Mouse (Mus musculus): ENCODE data around the gene Ubqln5. TPM values are rescaled to one million over a fixed set of nuclear protein-coding genes. Genes with fewer than 3 reads are reported as not detected.

The Ubqln5 gene
- polyA plus RNA-seq, 1 experiment from 2014 or later, result not detected

DNA sequence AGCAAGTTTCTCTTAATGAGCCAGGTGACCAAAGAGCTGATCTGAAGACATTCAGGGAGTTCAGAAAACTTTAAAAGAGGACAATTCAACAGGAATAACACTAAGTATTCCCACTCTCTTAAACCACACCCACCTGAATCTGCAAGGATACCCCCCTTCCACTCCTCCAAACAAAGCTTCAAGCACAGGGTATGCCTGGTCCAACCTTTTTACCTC is 25.0 kb downstream of the Ubqln5 start, which contains the start of gene Olfr646:
Gene Olfr646 (plus strand): TSS at position 117 of the 216 bp plus-strand sequence.
- H3K9me3 ChIP-seq (ENCODE audit: control insufficient read depth, low read length), result no peaks in the 10 kb centered on the region
- H3K27me3 ChIP-seq (ENCODE audit: control insufficient read depth, insufficient read depth, low read length), result no peaks in the 10 kb centered on the region
- no peak within 1 kb of the TSS for H3K9ac ChIP-seq (ENCODE audit: low read depth, low read length)
- H3K36me3 ChIP-seq (ENCODE audit: control insufficient read depth, insufficient read depth, low read length), result no peaks in the 10 kb centered on the region
- H3K27ac ChIP-seq (ENCODE audit: low read depth, low read length), result no peak within 1 kb of the TSS
- ATAC-seq (ENCODE audit: low FRiP score, low TSS enrichment), result no peak
- H3K4me3 ChIP-seq (ENCODE audit: low read length), result no peak within 1 kb of the TSS
- H3K4me1 ChIP-seq (ENCODE audit: control insufficient read depth, insufficient read depth, low read length), result no peaks in the 10 kb centered on the region
- H3K4me2 ChIP-seq (replicated peaks; ENCODE audit: low read depth, low read length), result no peak within 1 kb of the TSS

DNA sequence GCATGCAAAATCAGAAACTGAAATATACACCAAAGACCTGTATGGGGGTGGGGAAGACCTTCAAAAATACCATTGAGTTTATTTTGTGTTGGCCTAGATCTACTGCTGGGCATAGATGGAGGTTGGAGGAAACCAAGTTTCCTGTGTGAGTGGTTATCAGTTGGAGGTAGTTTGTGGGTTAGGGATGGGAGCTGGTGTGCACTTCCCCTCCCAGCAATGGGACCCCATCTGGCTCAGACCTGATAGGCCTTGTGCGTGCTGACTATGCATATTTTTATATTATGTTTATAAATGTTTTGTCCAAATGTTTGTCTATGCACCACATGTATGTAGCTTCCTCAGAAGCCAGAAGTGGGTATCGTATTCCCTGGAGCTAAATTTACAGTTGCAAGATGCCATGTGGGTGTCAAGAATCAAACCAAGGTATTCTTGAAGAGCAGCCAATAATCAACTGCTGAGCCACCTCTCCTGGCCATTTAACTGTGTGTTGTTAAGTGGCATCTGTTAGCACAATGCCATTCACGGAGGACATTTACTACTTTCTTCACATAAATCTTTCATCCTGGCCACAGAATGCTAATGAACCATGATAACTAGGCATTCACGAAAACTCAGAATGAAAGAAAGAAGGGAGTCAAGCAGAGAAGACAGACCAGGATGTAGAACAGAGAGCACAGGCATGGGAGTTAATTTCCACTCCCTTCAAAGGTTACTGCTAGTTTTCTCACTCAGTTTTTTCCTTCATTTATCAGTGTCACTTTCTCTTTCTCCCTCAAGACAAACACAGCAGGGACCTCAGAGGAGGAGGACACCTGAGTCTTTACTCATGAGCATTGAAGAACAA is 25.5 kb downstream of the Ubqln5 start:
- H3K4me2 ChIP-seq (replicated peaks; ENCODE audit: low read depth, low read length), result no peak overlapping the region

DNA sequence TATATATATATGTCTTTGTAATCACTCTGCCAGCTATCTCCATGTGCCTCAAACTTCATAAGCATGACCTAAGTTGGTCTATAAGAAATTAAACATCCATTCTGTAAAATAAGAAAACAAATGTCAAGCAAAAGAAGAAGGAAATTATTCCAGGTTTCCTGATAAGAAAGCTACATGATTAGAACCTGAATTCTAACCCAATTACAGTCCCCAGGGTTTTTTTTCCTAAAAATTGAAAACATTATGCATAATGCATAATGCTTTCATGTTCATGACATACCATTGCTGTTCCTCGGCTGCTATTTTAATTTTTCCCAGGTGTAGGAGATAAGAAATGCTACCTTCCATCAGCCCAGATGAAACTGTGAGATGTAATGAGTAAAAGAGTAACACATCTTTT is 44.3 kb downstream of the Ubqln5 start, which contains the start of gene Olfr645:
Gene Olfr645 (minus strand): TSS at position 101 of the 400 bp plus-strand sequence.
- Histone ChIP-seq H3K4me3 (ENCODE audit: low read length) (no peak within 1 kb of the TSS), H3K4me1 (ENCODE audit: control insufficient read depth, insufficient read depth, low read length) (no peaks in the 10 kb centered on the region), H3K36me3 (ENCODE audit: control insufficient read depth, insufficient read depth, low read length) (no peaks in the 10 kb centered on the region), H3K27me3 (ENCODE audit: control insufficient read depth, insufficient read depth, low read length) (no peaks in the 10 kb centered on the region), H3K27ac (ENCODE audit: low read depth, low read length) (no peak within 1 kb of the TSS), H3K9me3 (ENCODE audit: control insufficient read depth, low read length) (no peaks in the 10 kb centered on the region), H3K9ac (ENCODE audit: low read depth, low read length) (no peak within 1 kb of the TSS), H3K4me2 (replicated peaks; ENCODE audit: low read depth, low read length) (no peak within 1 kb of the TSS)
- no peak for ATAC-seq (ENCODE audit: low FRiP score, low TSS enrichment)
- 74% methylated on average over 1 of the region's 1 CpGs for WGBS

More for the DNA sequence above, 25.5 kb downstream of the Ubqln5 start:
- ATAC-seq (ENCODE audit: low FRiP score, low TSS enrichment), result no peak
- Histone ChIP-seq H3K27ac (ENCODE audit: low read depth, low read length) (no peak overlapping the region), H3K9ac (ENCODE audit: low read depth, low read length) (no peak overlapping the region), H3K4me1 (ENCODE audit: control insufficient read depth, insufficient read depth, low read length) (no peaks in the 10 kb centered on the region), H3K4me3 (ENCODE audit: low read length) (no peak overlapping the region), H3K27me3 (ENCODE audit: control insufficient read depth, insufficient read depth, low read length) (no peaks in the 10 kb centered on the region), H3K9me3 (ENCODE audit: control insufficient read depth, low read length) (no peaks in the 10 kb centered on the region), H3K36me3 (ENCODE audit: control insufficient read depth, insufficient read depth, low read length) (no peaks in the 10 kb centered on the region)
- WGBS, result 39% methylated on average over 4 of the region's 4 CpGs

Other genes starting within 250 kb of the Ubqln5 start
- gene Olfr66, start 243.6 kb downstream of the Ubqln5 start, polyA plus RNA-seq (2014; fragmentation: Nextera tagmentation; extraction: Ambion mirVana), result not detected in 2 replicates
- not detected in 2 replicates for gene Olfr64, start 235.3 kb downstream of the Ubqln5 start, polyA plus RNA-seq (2014; fragmentation: Nextera tagmentation; extraction: Ambion mirVana)
- gene Olfr65, start 226.3 kb downstream of the Ubqln5 start, polyA plus RNA-seq (2014; fragmentation: Nextera tagmentation; extraction: Ambion mirVana), result not detected in 2 replicates
- gene Olfr631, start 201.0 kb downstream of the Ubqln5 start, polyA plus RNA-seq (2014; fragmentation: Nextera tagmentation; extraction: Ambion mirVana), result not detected in 2 replicates
- not detected in 2 replicates for gene Olfr632, start 195.5 kb downstream of the Ubqln5 start, polyA plus RNA-seq (2014; fragmentation: Nextera tagmentation; extraction: Ambion mirVana)
- gene Olfr633, start 185.4 kb downstream of the Ubqln5 start, polyA plus RNA-seq (2014; fragmentation: Nextera tagmentation; extraction: Ambion mirVana), result not detected in 2 replicates
- gene Olfr635, start 158.7 kb downstream of the Ubqln5 start, polyA plus RNA-seq (2014; fragmentation: Nextera tagmentation; extraction: Ambion mirVana), result 0.03 TPM in 1 of 2 replicates, not detected in the other
- not detected in 2 replicates for gene Olfr638, start 131.1 kb downstream of the Ubqln5 start, polyA plus RNA-seq (2014; fragmentation: Nextera tagmentation; extraction: Ambion mirVana)
- 0.03 TPM in 1 of 2 replicates, not detected in the other for gene Olfr639, start 112.5 kb downstream of the Ubqln5 start, polyA plus RNA-seq (2014; fragmentation: Nextera tagmentation; extraction: Ambion mirVana)
- gene Olfr640, start 104.3 kb downstream of the Ubqln5 start, polyA plus RNA-seq (2014; fragmentation: Nextera tagmentation; extraction: Ambion mirVana), result not detected in 2 replicates
- gene Olfr641, start 94.4 kb downstream of the Ubqln5 start, polyA plus RNA-seq (2014; fragmentation: Nextera tagmentation; extraction: Ambion mirVana), result not detected in 2 replicates
- gene Olfr642, start 77.2 kb downstream of the Ubqln5 start, polyA plus RNA-seq (2014; fragmentation: Nextera tagmentation; extraction: Ambion mirVana), result not detected in 2 replicates
- gene 4930516K23Rik, start 68.4 kb downstream of the Ubqln5 start, polyA plus RNA-seq (2014; fragmentation: Nextera tagmentation; extraction: Ambion mirVana), result not detected in 2 replicates
- not detected in 2 replicates for gene Olfr644, start 58.0 kb downstream of the Ubqln5 start, polyA plus RNA-seq (2014; fragmentation: Nextera tagmentation; extraction: Ambion mirVana)
- not detected in 2 replicates for gene Olfr645, start 44.4 kb downstream of the Ubqln5 start, polyA plus RNA-seq (2014; fragmentation: Nextera tagmentation; extraction: Ambion mirVana)
- not detected in 2 replicates for gene Olfr646, start 25.0 kb downstream of the Ubqln5 start, polyA plus RNA-seq (2014; fragmentation: Nextera tagmentation; extraction: Ambion mirVana)
- gene Olfr643, start 7.6 kb upstream of the Ubqln5 start, polyA plus RNA-seq (2014; fragmentation: Nextera tagmentation; extraction: Ambion mirVana), result not detected in 2 replicates
- gene Ubqln3, start 13.5 kb upstream of the Ubqln5 start, polyA plus RNA-seq (2014; fragmentation: Nextera tagmentation; extraction: Ambion mirVana), result not detected in 2 replicates
- not detected in 2 replicates for gene Ubqlnl, start 20.7 kb upstream of the Ubqln5 start, polyA plus RNA-seq (2014; fragmentation: Nextera tagmentation; extraction: Ambion mirVana)
- not detected in 2 replicates for gene Olfm5, start 35.0 kb upstream of the Ubqln5 start, polyA plus RNA-seq (2014; fragmentation: Nextera tagmentation; extraction: Ambion mirVana)
- gene Olfr648, start 53.6 kb upstream of the Ubqln5 start, polyA plus RNA-seq (2014; fragmentation: Nextera tagmentation; extraction: Ambion mirVana), result 0.12 and 0.14 TPM in 2 replicates
- gene Olfr649, start 66.2 kb upstream of the Ubqln5 start, polyA plus RNA-seq (2014; fragmentation: Nextera tagmentation; extraction: Ambion mirVana), result not detected in 2 replicates
- gene Trim6, start 89.0 kb upstream of the Ubqln5 start, polyA plus RNA-seq (2014; fragmentation: Nextera tagmentation; extraction: Ambion mirVana), result 1.3 and 2.5 TPM in 2 replicates
- 1.4 and 1.5 TPM in 2 replicates for gene Trim34a, start 114.6 kb upstream of the Ubqln5 start, polyA plus RNA-seq (2014; fragmentation: Nextera tagmentation; extraction: Ambion mirVana)
- 0.20 and 0.30 TPM in 2 replicates for gene Trim5, start 158.3 kb upstream of the Ubqln5 start, polyA plus RNA-seq (2014; fragmentation: Nextera tagmentation; extraction: Ambion mirVana)
- gene Trim12a, start 185.6 kb upstream of the Ubqln5 start, polyA plus RNA-seq (2014; fragmentation: Nextera tagmentation; extraction: Ambion mirVana), result 4.5 and 6.3 TPM in 2 replicates
- 0.40 and 0.50 TPM in 2 replicates for gene Trim34b, start 199.6 kb upstream of the Ubqln5 start, polyA plus RNA-seq (2014; fragmentation: Nextera tagmentation; extraction: Ambion mirVana)
- gene Trim12c, start 223.5 kb upstream of the Ubqln5 start, polyA plus RNA-seq (2014; fragmentation: Nextera tagmentation; extraction: Ambion mirVana), result 2.0 and 2.8 TPM in 2 replicates
- not detected in 2 replicates for gene Trim30b, start 240.1 kb upstream of the Ubqln5 start, polyA plus RNA-seq (2014; fragmentation: Nextera tagmentation; extraction: Ambion mirVana)